Mouse (Mus musculus) heart, embryonic 13.5 days (tissue): ENCODE measurements around the gene Tnfrsf1b. TPM values are rescaled to one million over a fixed set of nuclear protein-coding genes. Genes with fewer than 3 reads are reported as not detected.
"Not testable (repeated sequence)": the region's sequence is repeated elsewhere in the genome, so short reads cannot be mapped to it uniquely, and the experiment has no call there.

Experiments used
- ATAC-seq: fragments of 200-750 bp; cut with Nextera tagmentation; 2 replicates; pipeline ENCODE4 v1.8.0; 2017; ENCODE audit warnings: moderate TSS enrichment; ENCODE audit not compliant: insufficient number of reproducible peaks, low FRiP score, low TSS enrichment; ENCODE audit errors: extremely low read depth
- H3K27ac ChIP-seq: fragments of 300-500 bp; sonication (generic); replicated peaks from 2 replicates; pipeline ENCODE4 v1.5.1; 2015; ENCODE audit warnings: moderate library complexity, mild to moderate bottlenecking, inconsistent platforms
- H3K27me3 ChIP-seq: fragments of 300-500 bp; sonication (generic); replicated peaks from 2 replicates; pipeline ENCODE4 v1.6.1; 2015; ENCODE audit warnings: mild to moderate bottlenecking, inconsistent platforms
- H3K36me3 ChIP-seq: fragments of 300-500 bp; sonication (generic); 2 replicates; pipeline ENCODE4 v1.6.1; 2015; ENCODE audit warnings: mild to moderate bottlenecking, inconsistent platforms
- H3K4me1 ChIP-seq: fragments of 300-500 bp; sonication (generic); 2 replicates; pipeline ENCODE4 v1.6.1; 2015; ENCODE audit warnings: inconsistent platforms
- H3K4me2 ChIP-seq: fragments of 300-500 bp; sonication (generic); 2 replicates; pipeline ENCODE4 v1.6.1; 2015; ENCODE audit warnings: inconsistent platforms, mild to moderate bottlenecking, moderate library complexity
- H3K4me3 ChIP-seq: fragments of 300-500 bp; sonication (generic); 2 replicates; pipeline ENCODE4 v1.5.1; 2015; ENCODE audit warnings: moderate library complexity, mild to moderate bottlenecking, inconsistent platforms
- H3K9ac ChIP-seq: fragments of 300-500 bp; sonication (generic); 2 replicates; pipeline ENCODE4 v1.6.1; 2015; ENCODE audit warnings: inconsistent platforms, mild to moderate bottlenecking, moderate library complexity
- H3K9me3 ChIP-seq: fragments of 300-500 bp; sonication (generic); 2 replicates; pipeline ENCODE4 v1.6.1; 2016; ENCODE audit warnings: inconsistent platforms
- WGBS: fragments of 180-500 bp; shearing (Covaris S2); methylation state at CpG from one replicate; pipeline ENCODE4 v1.1.7; 2015; ENCODE audit warnings: mixed read lengths; 5-methylcytosine and 5-hydroxymethylcytosine counted together
- polyA plus RNA-seq: library from polyadenylated mRNA; unstranded; fragments of >200 nt; fragmentation: Nextera tagmentation; extraction: Ambion mirVana; gene quantifications from 2 replicates; pipeline ENCODE4 v1.2.1, GENCODE M21; 2015

Gene Tnfrsf1b
- polyA plus RNA-seq, 1 experiment from 2014 or later: 2.7 TPM

DNA sequence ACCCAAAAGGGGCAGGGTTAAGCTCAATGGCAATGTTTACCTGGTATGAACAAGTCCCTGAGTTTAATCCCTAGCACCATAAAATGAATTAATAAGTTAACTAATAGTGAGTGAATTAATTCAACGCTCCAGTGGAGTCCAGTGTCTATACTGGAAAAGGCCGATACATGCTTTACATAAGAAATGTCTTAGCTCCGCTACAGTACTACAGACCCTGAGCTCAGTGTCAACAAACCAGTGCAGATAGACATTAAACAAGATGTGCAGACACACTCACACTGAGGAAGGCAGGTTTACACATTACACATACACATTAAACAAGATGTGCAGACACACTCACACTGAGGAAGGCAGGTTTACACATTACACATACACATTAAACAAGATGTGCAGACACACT is 81.1 kb downstream of the Tnfrsf1b start:
- not testable (repeated sequence) for ATAC-seq, H3K9ac ChIP-seq, H3K27ac ChIP-seq, H3K4me3 ChIP-seq, H3K27me3 ChIP-seq, H3K4me1 ChIP-seq, H3K9me3 ChIP-seq, H3K4me2 ChIP-seq
- peaks cover 97% of the 10 kb centered on the region for H3K36me3 ChIP-seq
- WGBS: 93% methylated on average over 3 of the region's 3 CpGs

DNA sequence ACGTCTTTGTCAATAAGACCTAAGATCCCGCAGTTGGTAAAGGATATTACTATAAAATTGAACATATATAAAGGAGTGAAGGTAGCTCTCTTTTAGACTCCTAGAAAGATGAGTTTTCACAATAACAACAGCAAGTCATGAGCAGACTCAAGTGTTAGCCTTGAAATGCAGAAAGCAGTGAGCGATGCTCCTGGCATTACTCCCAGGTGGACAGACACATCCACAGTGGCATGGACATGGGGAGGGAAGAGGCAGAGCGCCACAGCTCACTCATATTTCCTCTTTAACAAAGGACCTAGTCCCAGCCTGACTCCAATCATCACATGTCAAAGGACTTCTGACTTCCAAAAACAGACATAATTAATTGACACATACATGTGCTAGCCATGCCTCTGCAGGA is 82.6 kb downstream of the Tnfrsf1b start:
- no peak overlapping the region for H3K9ac ChIP-seq
- no peaks in the 10 kb centered on the region for H3K9me3 ChIP-seq
- no peak overlapping the region for H3K27ac ChIP-seq
- H3K4me3 ChIP-seq: no peak overlapping the region
- no peaks in the 10 kb centered on the region for H3K4me1 ChIP-seq
- WGBS: 94% methylated on average over 4 of the region's 4 CpGs
- peaks cover 97% of the 10 kb centered on the region for H3K36me3 ChIP-seq
- no peak for ATAC-seq
- H3K27me3 ChIP-seq: no peaks in the 10 kb centered on the region
- no peak overlapping the region for H3K4me2 ChIP-seq

Other genes with a start within 250 kb of the Tnfrsf1b start
- gene Vps13d, start 51.9 kb downstream of the Tnfrsf1b start, polyA plus RNA-seq: 6.2 and 6.6 TPM in 2 replicates
- gene Tnfrsf8, start 68.3 kb upstream of the Tnfrsf1b start, polyA plus RNA-seq: 0.07 TPM in 1 of 2 replicates, not detected in the other